Mouse (Mus musculus): ENCODE data around the gene Ranbp17.

The Ranbp17 gene

GRCm38 (mm10) chr11:33422226-33422625 is 91.3 kb downstream of the Ranbp17 start:
- DNase-seq (ENCODE audit: extremely low read depth, low read depth), result no peak

- no peak for DNase-seq (ENCODE audit: extremely low read depth, low read depth)
Measured at GRCm38 (mm10) chr11:33404651-33405050, 108.9 kb downstream of the Ranbp17 start.

- DNase-seq (ENCODE audit: extremely low read depth, low read depth), result no peak
Measured at GRCm38 (mm10) chr11:33399346-33399745, 114.2 kb downstream of the Ranbp17 start.

- DNase-seq (ENCODE audit: extremely low read depth, low read depth), result no peak
Measured at GRCm38 (mm10) chr11:33398701-33399100, 114.8 kb downstream of the Ranbp17 start.

- DNase-seq (ENCODE audit: extremely low read depth, low read depth), result no peak
Measured at GRCm38 (mm10) chr11:33396275-33396674, 117.3 kb downstream of the Ranbp17 start.

GRCm38 (mm10) chr11:33394093-33394492 is 119.5 kb downstream of the Ranbp17 start:
- no peak for DNase-seq (ENCODE audit: extremely low read depth, low read depth)

GRCm38 (mm10) chr11:33388685-33389084 is 124.9 kb downstream of the Ranbp17 start:
- DNase-seq (ENCODE audit: extremely low read depth, low read depth), result no peak

- no peak for DNase-seq (ENCODE audit: extremely low read depth, low read depth)
Measured at GRCm38 (mm10) chr11:33361867-33362266, 151.7 kb downstream of the Ranbp17 start.

- DNase-seq (ENCODE audit: extremely low read depth, low read depth), result no peak
Measured at GRCm38 (mm10) chr11:33349269-33349668, 164.3 kb downstream of the Ranbp17 start.

- DNase-seq (ENCODE audit: extremely low read depth, low read depth), result no peak
Measured at GRCm38 (mm10) chr11:33342061-33342460, 171.5 kb downstream of the Ranbp17 start.

GRCm38 (mm10) chr11:33336552-33337121 is 176.9 kb downstream of the Ranbp17 start:
- DNase-seq (ENCODE audit: extremely low read depth, low read depth), result no peak

- DNase-seq (ENCODE audit: extremely low read depth, low read depth), result no peak
Measured at GRCm38 (mm10) chr11:33335616-33336015, 177.9 kb downstream of the Ranbp17 start.

- no peak for DNase-seq (ENCODE audit: extremely low read depth, low read depth)
Measured at GRCm38 (mm10) chr11:33332137-33332536, 181.4 kb downstream of the Ranbp17 start.

- no peak for DNase-seq (ENCODE audit: extremely low read depth, low read depth)
Measured at GRCm38 (mm10) chr11:33319006-33319611, 194.4 kb downstream of the Ranbp17 start.

- no peak for DNase-seq (ENCODE audit: extremely low read depth, low read depth)
Measured at GRCm38 (mm10) chr11:33309566-33309965, 204.0 kb downstream of the Ranbp17 start.

- no peak for DNase-seq (ENCODE audit: extremely low read depth, low read depth)
Measured at GRCm38 (mm10) chr11:33300859-33301258, 212.7 kb downstream of the Ranbp17 start.

GRCm38 (mm10) chr11:33299371-33299770 is 214.2 kb downstream of the Ranbp17 start:
- no peak for DNase-seq (ENCODE audit: extremely low read depth, low read depth)

GRCm38 (mm10) chr11:33297121-33297520 is 216.4 kb downstream of the Ranbp17 start:
- DNase-seq (ENCODE audit: extremely low read depth, low read depth), result no peak

GRCm38 (mm10) chr11:33295422-33295821 is 218.1 kb downstream of the Ranbp17 start:
- no peak for DNase-seq (ENCODE audit: extremely low read depth, low read depth)

- no peak for DNase-seq (ENCODE audit: extremely low read depth, low read depth)
Measured at GRCm38 (mm10) chr11:33294063-33294462, 219.5 kb downstream of the Ranbp17 start.

- DNase-seq (ENCODE audit: extremely low read depth, low read depth), result no peak
Measured at GRCm38 (mm10) chr11:33278571-33278970, 235.0 kb downstream of the Ranbp17 start.

- no peak for DNase-seq (ENCODE audit: extremely low read depth, low read depth)
Measured at GRCm38 (mm10) chr11:33276637-33277036, 236.9 kb downstream of the Ranbp17 start, which contains the start of gene Gm12117. TSS of gene Gm12117 (minus strand) at chr11:33276737.

- DNase-seq (ENCODE audit: extremely low read depth, low read depth), result no peak
Measured at GRCm38 (mm10) chr11:33274816-33275215, 238.7 kb downstream of the Ranbp17 start.
